Mouse (Mus musculus) layer of hippocampus, postnatal 14 days (tissue): ENCODE data around the gene Adcy6. TPM values are rescaled to one million over a fixed set of nuclear protein-coding genes. Genes with fewer than 3 reads are reported as not detected.
"Not testable (repeated sequence)": the region's sequence is repeated elsewhere in the genome, so short reads cannot be mapped to it uniquely, and the experiment has no call there.

Experiments used
- DNase-seq, 2 experiments: peaks; one replicate each; pipeline ENCODE4 v3.0.0; 2021 to 2022; ENCODE audit warnings: low spot score in 2 of 2, mixed read lengths in 1 of 2
- total RNA-seq, 2 experiments: library from RNA; stranded (reverse); gene quantifications; 2 replicates each; pipeline ENCODE4 v1.2.3; 2021

The Adcy6 gene
- total RNA-seq, 2 experiments from 2014 or later, result 45.1 to 45.3 TPM

- DNase-seq, result no peak
These were observed 6.9 kb downstream of the Adcy6 start for GRCm38 (mm10) chr15:98602921-98603458.

GRCm38 (mm10) chr15:98602191-98602881 lies 7.5 kb downstream of the Adcy6 start:
- DNase-seq, result no peak

GRCm38 (mm10) chr15:98601832-98602190 lies 8.1 kb downstream of the Adcy6 start:
- no peak for DNase-seq

DNA sequence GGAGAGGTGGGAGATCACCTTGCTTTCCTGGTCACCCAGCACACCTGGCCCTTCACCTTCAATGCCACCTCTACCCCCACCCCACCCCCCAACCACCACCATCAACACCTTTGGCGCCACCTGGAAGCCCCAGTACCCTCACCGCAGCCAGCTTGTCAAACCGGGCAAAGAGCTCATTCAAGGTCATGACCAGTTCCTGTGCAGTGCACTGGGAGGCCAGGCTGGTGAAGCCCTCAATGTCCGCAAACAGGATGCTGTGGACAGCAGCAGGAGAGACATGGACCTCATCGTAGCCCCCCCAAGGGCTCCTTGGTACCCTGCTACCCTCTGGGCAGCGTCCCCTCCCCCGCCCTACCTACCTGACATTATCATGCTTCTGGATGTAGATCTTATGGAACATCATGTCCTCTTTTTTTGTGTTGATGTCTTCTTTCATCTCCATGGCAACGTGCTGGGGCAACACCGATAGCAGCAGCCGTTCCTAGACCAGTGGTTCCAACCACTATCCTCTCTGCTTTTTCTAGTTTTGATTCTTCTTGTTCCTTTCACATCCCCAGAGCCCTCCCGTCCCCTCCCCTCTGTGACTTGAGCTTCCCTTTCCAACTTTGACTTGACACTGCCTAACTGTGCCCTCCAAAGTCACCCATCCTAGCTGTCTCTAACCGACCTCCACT lies 9.7 kb downstream of the Adcy6 start:
- DNase-seq, result no peak

GRCm38 (mm10) chr15:98596609-98597008 lies 13.3 kb downstream of the Adcy6 start:
- DNase-seq, result no peak

DNA sequence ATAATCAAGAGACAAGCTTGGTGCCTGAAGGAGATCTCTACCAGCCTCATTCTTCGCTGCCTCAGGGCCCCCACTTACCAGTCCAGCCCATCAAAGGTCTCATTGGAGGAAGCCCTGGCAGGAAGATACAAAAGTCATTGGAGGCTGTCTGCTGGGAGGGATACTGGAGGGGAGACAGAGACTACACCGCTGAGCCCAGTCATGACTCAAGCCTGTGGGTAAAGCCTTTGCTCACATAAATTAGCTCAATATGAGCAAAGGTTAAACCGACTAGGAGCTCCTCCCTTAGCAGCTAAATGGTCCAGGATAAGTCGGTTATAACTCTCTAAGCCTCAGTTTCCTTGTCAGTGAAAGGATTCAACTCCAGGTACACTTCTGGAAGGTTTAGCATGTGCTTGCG lies 14.8 kb downstream of the Adcy6 start:
- DNase-seq, result no peak

- no peak for DNase-seq
These were observed 15.7 kb downstream of the Adcy6 start for GRCm38 (mm10) chr15:98594193-98594592.

GRCm38 (mm10) chr15:98591396-98591795 lies 18.5 kb downstream of the Adcy6 start:
- no peak for DNase-seq

DNA sequence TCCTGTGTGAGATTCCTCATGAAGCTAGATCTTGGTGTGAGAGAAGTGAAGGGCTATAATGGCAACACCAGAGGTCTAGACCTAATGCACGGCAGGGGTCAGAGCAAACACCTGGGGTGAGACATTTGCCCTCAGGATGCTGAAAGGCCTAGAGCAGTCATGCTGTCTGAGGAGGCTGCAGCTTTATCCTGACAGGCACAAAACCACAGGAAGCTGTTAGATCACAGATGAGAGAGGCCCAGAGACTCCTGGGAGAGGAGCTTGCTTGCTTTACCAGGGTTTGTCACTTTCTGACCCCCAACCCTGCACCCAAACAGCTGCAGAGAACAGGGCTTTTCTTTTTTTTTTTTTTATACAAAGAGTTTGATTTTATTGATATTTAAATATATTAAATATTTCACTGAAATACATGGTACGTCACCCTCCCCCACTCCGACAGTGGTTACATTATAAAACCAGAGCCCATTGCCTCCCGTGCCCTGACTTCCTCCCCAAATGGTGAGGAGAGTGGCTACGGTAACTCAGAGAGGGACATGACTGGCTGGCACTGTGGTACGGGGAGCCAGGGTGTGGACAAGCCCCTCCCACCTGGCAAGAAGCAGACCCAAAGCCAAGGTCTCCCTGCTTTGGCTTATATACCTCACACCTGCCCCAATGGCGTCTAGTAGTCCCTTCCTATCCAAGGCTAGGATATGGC lies 20.1 kb downstream of the Adcy6 start:
- no peak for DNase-seq

DNA sequence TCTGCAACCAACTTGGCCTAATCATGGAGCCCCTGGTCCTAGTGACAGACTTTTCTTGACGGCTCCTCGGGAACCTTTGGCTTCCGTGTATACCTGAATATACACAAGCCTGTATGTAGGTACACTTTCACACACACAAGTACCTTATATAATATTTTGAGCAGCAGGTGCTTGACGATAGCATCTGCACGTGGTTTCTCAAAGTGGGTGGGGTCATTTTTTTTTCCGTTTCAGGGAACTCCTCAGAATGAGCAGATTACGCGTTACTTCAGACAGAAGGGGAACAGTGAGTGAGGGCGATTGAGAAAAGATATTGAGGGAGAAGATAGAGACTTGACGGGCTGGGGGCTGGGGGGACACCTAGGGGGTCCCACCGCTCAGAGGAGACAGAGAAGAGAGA lies 22.1 kb downstream of the Adcy6 start:
- DNase-seq, result no peak

DNA sequence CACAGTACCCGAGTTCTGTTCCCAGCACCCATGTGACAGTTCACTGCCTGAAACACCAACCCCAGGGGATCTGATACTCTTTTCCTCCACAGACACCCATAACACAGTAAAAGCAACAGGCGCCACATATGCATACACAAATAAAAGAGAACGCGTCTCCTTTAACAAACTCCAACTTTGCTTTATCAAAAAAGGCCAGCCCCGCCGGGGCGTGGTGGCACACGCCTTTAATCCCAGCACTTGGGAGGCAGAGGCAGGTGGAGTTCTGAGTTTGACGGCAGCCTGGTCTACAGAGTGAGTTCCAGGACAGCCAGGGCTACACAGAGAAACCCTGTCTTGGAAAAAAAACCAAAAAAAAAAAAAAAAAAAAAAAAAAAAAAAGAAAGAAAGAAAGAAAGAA lies 23.7 kb downstream of the Adcy6 start:
- DNase-seq, result not testable (repeated sequence)

- no peak for DNase-seq
These were observed 24.5 kb downstream of the Adcy6 start for GRCm38 (mm10) chr15:98585421-98585820.

DNA sequence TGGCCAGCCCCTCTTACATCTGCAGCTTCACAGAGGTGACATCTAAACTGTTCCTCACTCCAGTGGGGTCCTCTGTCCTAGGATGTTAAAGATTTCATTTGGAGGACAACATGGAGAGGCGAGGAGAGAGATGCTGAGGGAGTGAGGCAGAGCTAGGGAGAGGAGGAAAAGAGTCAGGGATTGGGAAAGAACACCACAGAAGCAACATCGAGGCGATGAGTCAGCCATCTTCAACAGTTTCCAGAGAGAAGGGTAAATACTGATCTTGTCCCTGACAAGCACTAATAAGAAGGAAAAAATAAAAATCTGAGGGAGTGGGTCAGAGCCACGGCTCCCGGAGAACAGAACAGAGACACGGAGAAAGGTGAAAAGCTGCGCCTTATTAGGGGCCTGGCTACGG lies 26.9 kb downstream of the Adcy6 start:
- DNase-seq, result no peak

DNA sequence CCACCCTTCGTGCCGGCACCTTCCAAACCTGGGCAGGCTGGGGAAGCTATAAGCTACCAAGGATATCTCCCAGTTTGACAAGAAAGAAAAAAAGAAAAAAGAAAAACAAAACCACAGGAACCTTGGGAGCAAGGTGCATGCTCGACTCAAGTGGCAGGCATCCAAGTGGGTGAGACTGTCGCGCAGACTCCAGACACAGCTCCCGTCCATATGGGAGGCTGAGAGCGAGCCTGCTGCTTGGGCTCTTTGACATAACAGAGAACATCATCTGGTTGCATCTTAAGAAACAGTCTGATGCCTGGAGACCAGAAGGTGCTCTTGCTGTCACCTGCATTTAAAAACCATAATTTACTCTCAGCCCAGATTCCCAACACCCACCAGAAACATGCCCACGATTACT lies 27.5 kb downstream of the Adcy6 start:
- DNase-seq, result peak; percentile 27 to 37

- peak; percentile 81 to 87 for DNase-seq
These were observed 29.9 kb downstream of the Adcy6 start for GRCm38 (mm10) chr15:98579795-98580464.

- DNase-seq, result no peak
These were observed 30.6 kb downstream of the Adcy6 start for GRCm38 (mm10) chr15:98579310-98579709.

DNA sequence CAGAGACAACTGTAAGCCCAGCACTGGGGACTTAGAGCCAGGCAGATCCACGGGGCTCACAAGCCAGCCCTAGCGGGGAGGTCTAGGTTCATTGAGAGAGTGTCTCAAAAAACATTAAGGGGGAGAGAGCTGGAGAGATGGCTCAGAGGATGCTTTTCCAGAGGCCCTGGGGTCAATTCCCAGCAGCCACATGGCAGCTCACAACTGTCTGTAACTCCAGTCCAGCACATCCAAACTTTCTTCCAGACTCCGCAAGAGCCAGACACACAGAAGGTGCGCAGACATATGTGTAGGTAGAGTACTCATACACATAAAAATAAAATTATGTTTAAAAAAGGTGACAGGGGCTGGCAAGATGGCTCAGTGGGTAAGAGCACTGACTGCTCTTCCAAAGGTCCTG lies 36.6 kb downstream of the Adcy6 start:
- no peak for DNase-seq

- no peak for DNase-seq
These were observed 38.9 kb downstream of the Adcy6 start, which contains the start of the genes Ccnt1 and 4930415O20Rik for GRCm38 (mm10) chr15:98570873-98571538. TSS of gene Ccnt1 (minus strand) at chr15:98570923. TSS of gene 4930415O20Rik (plus strand) at chr15:98571004.

DNA sequence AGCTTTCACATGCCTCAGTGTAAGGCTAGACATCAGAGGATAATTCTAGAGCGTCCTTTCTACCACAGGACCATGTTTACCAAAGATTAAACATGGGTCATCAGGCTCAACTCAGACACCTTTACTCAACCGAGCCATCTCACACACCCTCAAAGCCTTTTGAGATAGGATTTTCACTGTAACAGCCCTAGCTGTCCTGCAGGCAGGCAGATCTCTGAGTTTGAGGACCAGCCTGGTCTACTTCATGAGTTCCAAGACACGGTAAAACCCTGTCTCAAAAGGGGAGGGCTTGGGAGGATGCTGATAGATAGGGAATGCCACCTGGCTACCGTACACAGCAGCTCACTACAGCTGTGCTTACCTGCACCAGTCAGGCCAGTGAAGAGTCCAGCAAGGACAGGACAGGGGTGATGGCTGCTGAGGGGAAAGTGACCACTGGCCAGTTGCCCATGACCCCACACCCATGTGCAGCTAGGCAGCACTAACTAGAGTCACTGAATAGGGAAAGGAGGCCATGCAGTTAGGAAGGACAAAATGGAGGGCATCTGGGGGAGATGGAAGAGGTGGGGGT lies 40.0 kb downstream of the Adcy6 start:
- no peak for DNase-seq

- no peak for DNase-seq
These were observed 40.7 kb downstream of the Adcy6 start for GRCm38 (mm10) chr15:98569216-98569615.
